Mouse (Mus musculus) heart, postnatal 36 days (tissue): ENCODE data around the gene Pde4b. TPM values are rescaled to one million over a fixed set of nuclear protein-coding genes. Genes with fewer than 3 reads are reported as not detected.

Source experiments
- DNase-seq, 2 experiments: peaks; one replicate each; pipeline ENCODE4 v3.0.0; 2021 to 2022
- intact Hi-C: fragments of 180-260 bp; cut with DNase I; formaldehyde crosslinking; loops from one replicate; pipeline ENCODE4 v1.15.1; 2025
- total RNA-seq, 2 experiments: library from RNA; stranded (reverse); gene quantifications; 2 replicates each; pipeline ENCODE4 v1.2.3; 2021

Gene Pde4b
- total RNA-seq, 2 experiments from 2014 or later = 19.9 to 30.2 TPM

- DNase-seq = no peak
- intact Hi-C loops = no loop called here
Measured at GRCm38 (mm10) chr4:102566421-102566820, 479.1 kb downstream of the Pde4b start.

- no peak for DNase-seq
- intact Hi-C loops = no loop called here
Measured at GRCm38 (mm10) chr4:102567111-102567510, 479.8 kb downstream of the Pde4b start.

GRCm38 (mm10) chr4:102567676-102568254, 480.4 kb downstream of the Pde4b start:
- no peak for DNase-seq
- intact Hi-C loops = no loop called here

GRCm38 (mm10) chr4:102568591-102568990, 481.2 kb downstream of the Pde4b start:
- intact Hi-C loops = no loop called here
- DNase-seq = peak; percentile 71

- DNase-seq = no peak
- intact Hi-C loops = no loop called here
Measured at GRCm38 (mm10) chr4:102569101-102569583, 481.8 kb downstream of the Pde4b start.

- intact Hi-C loops = loop anchor here (1.0 to 5.0 kb wide), 4 partner anchors 37 to 87 kb away; no protein-coding TSS in a partner anchor
- DNase-seq = peak; percentile 80 to 87
Measured at GRCm38 (mm10) chr4:102569950-102570765, 482.8 kb downstream of the Pde4b start.

- intact Hi-C loops = loop anchor here (1.0 to 5.0 kb wide), 4 partner anchors 38 to 86 kb away; no protein-coding TSS in a partner anchor
- DNase-seq = no peak
Measured at GRCm38 (mm10) chr4:102570766-102571411, 483.5 kb downstream of the Pde4b start.

- intact Hi-C loops = loop anchor here (5.0 kb wide), 1 partner anchor 85 kb away; no protein-coding TSS in a partner anchor
- peak in 1 of 2 experiments; percentile 36 for DNase-seq
Measured at GRCm38 (mm10) chr4:102572031-102572430, 484.7 kb downstream of the Pde4b start.

GRCm38 (mm10) chr4:102572591-102572990, 485.2 kb downstream of the Pde4b start:
- DNase-seq = no peak
- intact Hi-C loops = loop anchor here (5.0 kb wide), 1 partner anchor 85 kb away; no protein-coding TSS in a partner anchor

GRCm38 (mm10) chr4:102573361-102573781, 486.0 kb downstream of the Pde4b start:
- intact Hi-C loops = loop anchor here (5.0 kb wide), 1 partner anchor 84 kb away; no protein-coding TSS in a partner anchor
- peak in 1 of 2 experiments; percentile 17 for DNase-seq

GRCm38 (mm10) chr4:102574226-102574625, 486.9 kb downstream of the Pde4b start:
- peak; percentile 76 to 77 for DNase-seq
- intact Hi-C loops = loop anchor here (2.0 to 5.0 kb wide), 2 partner anchors 15 to 83 kb away; no protein-coding TSS in a partner anchor

- intact Hi-C loops = loop anchor here (2.0 to 5.0 kb wide), 2 partner anchors 14 to 83 kb away; no protein-coding TSS in a partner anchor
- DNase-seq = no peak
Measured at GRCm38 (mm10) chr4:102574666-102575254, 487.4 kb downstream of the Pde4b start.

- intact Hi-C loops = no loop called here
- DNase-seq = no peak
Measured at GRCm38 (mm10) chr4:102576109-102576508, 488.8 kb downstream of the Pde4b start.

- peak in 1 of 2 experiments; percentile 37 for DNase-seq
- intact Hi-C loops = no loop called here
Measured at GRCm38 (mm10) chr4:102577636-102578035, 490.3 kb downstream of the Pde4b start.

GRCm38 (mm10) chr4:102579051-102579450, 491.7 kb downstream of the Pde4b start:
- intact Hi-C loops = no loop called here

GRCm38 (mm10) chr4:102579746-102580145, 492.4 kb downstream of the Pde4b start:
- no peak for DNase-seq
- intact Hi-C loops = no loop called here

More at GRCm38 (mm10) chr4:102579051-102579450, 491.7 kb downstream of the Pde4b start:
- DNase-seq = no peak

- no peak for DNase-seq
- intact Hi-C loops = no loop called here
Measured at GRCm38 (mm10) chr4:102582165-102582749, 494.9 kb downstream of the Pde4b start.

- no peak for DNase-seq
Measured at GRCm38 (mm10) chr4:102582963-102583362, 495.6 kb downstream of the Pde4b start.

GRCm38 (mm10) chr4:102583469-102583868, 496.1 kb downstream of the Pde4b start:
- intact Hi-C loops = no loop called here
- no peak for DNase-seq

More at GRCm38 (mm10) chr4:102582963-102583362, 495.6 kb downstream of the Pde4b start:
- intact Hi-C loops = no loop called here
